Mouse (Mus musculus) intestine, postnatal 0 days (tissue): ENCODE measurements at regions not wholly inside any gene's neighbourhood (a gene's known extent, or its start where the extent isn't known, plus 50 kb on each side); places are given as distances from the start of the nearest gene placed in this dataset.

Source experiments
- ATAC-seq: fragments of 200-750 bp; cut with Nextera tagmentation; 2 replicates; pipeline ENCODE4 v1.8.0; 2017; ENCODE audit warnings: mild to moderate bottlenecking, moderate TSS enrichment, moderate library complexity
- H3K27ac ChIP-seq: fragments of 300-500 bp; sonication (generic); 2 replicates; pipeline ENCODE4 v1.5.1; 2014; ENCODE audit warnings: mild to moderate bottlenecking, low read depth, low read length, moderate library complexity
- H3K27me3 ChIP-seq: fragments of 300-500 bp; sonication (generic); replicated peaks from 2 replicates; pipeline ENCODE4 v1.6.1; 2014; ENCODE audit warnings: low read length, mixed read lengths; ENCODE audit not compliant: control insufficient read depth, insufficient read depth
- H3K36me3 ChIP-seq: fragments of 300-500 bp; sonication (generic); 2 replicates; pipeline ENCODE4 v1.6.1; 2014; ENCODE audit warnings: mild to moderate bottlenecking, moderate library complexity; ENCODE audit not compliant: control insufficient read depth, insufficient read depth
- H3K4me1 ChIP-seq: fragments of 300-500 bp; sonication (generic); replicated peaks from 2 replicates; pipeline ENCODE4 v1.6.1; 2014; ENCODE audit warnings: antibody characterized with exemption, low read length, mixed read lengths; ENCODE audit not compliant: control insufficient read depth, insufficient read depth
- H3K4me2 ChIP-seq: fragments of 300-500 bp; sonication (generic); replicated peaks from 2 replicates; pipeline ENCODE4 v1.6.1; 2014; ENCODE audit warnings: low read depth, mild to moderate bottlenecking, moderate library complexity
- H3K4me3 ChIP-seq: fragments of 300-500 bp; sonication (generic); 2 replicates; pipeline ENCODE4 v1.5.1; 2014; ENCODE audit warnings: low read depth, low read length
- H3K9ac ChIP-seq: fragments of 300-500 bp; sonication (generic); 2 replicates; pipeline ENCODE4 v1.6.1; 2014; ENCODE audit warnings: mild to moderate bottlenecking, low read depth, low read length
- H3K9me3 ChIP-seq: fragments of 300-500 bp; sonication (generic); 2 replicates; pipeline ENCODE4 v1.6.1; 2016; ENCODE audit warnings: mixed run types; ENCODE audit not compliant: control insufficient read depth
- CTCF ChIP-seq: sonication (generic); IDR thresholded peaks from 2 replicates; pipeline ENCODE4 v1.5.1; 2016; ENCODE audit warnings: low read depth, mild to moderate bottlenecking, control low read depth, antibody characterized with exemption, moderate library complexity
- WGBS: fragments of 180-500 bp; shearing (Covaris S2); extraction: QIAGEN DNeasy Blood & Tissue Kit; methylation state at CpG from one replicate; pipeline ENCODE4 v1.1.7; 2014; 5-methylcytosine and 5-hydroxymethylcytosine counted together

DNA sequence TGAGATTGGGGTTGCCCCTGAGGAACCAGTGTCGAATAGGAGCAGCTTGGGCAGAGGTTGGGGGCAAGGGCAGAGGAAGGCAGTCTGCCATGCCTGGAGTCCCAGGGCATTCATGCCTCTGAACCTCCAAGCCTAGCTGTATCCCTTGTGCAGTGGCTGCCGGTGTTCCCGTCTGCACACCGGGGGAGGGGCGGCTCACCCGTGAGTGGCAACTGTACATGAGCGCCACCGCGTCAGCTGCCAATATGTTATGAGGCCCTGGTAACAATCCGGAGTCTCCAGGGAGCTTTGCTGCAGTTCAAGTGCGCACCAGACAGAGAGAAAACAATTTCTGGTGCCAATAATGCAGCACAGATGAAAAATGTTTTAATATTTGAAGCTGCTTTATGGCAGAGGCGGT, 198.4 kb downstream of the Tshz3 start:
- Histone ChIP-seq H3K27me3 (no peaks in the 10 kb centered on the region), H3K9me3 (no peaks in the 10 kb centered on the region), H3K4me1 (no peaks in the 10 kb centered on the region), H3K27ac (no peak overlapping the region), H3K4me3 (no peak overlapping the region), H3K36me3 (no peaks in the 10 kb centered on the region), H3K9ac (no peak overlapping the region), H3K4me2 (no peak overlapping the region)
- 66% methylated on average over 12 of the region's 12 CpGs for WGBS
- ATAC-seq: no peak
- TF ChIP-seq CTCF: no peak

DNA sequence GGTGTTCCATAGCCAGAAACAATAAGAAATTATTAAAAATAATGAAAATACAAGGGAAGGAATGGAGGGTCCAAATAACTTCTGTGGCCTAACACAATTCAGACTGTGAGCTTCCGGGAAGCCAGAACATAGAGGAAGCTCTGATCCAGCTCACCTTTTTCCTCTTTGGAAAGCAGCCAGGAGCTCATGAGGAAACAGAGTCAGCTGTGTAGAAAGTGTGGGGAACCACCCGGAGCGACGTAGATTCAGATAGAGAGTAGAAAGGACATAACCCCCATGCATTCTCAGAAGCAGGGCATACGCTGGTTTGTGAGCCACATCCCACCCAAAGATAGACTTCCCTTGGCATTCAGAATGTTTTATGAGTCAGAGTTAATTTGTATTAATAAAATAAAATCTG, 203.6 kb downstream of the Tshz3 start:
- TF ChIP-seq CTCF: no peak
- Histone ChIP-seq H3K4me3 (no peak overlapping the region), H3K4me1 (no peaks in the 10 kb centered on the region), H3K4me2 (no peak overlapping the region), H3K9me3 (no peaks in the 10 kb centered on the region), H3K36me3 (no peaks in the 10 kb centered on the region), H3K27me3 (no peaks in the 10 kb centered on the region), H3K9ac (no peak overlapping the region), H3K27ac (no peak overlapping the region)
- 71% methylated on average over 5 of the region's 5 CpGs for WGBS
- ATAC-seq: no peak

DNA sequence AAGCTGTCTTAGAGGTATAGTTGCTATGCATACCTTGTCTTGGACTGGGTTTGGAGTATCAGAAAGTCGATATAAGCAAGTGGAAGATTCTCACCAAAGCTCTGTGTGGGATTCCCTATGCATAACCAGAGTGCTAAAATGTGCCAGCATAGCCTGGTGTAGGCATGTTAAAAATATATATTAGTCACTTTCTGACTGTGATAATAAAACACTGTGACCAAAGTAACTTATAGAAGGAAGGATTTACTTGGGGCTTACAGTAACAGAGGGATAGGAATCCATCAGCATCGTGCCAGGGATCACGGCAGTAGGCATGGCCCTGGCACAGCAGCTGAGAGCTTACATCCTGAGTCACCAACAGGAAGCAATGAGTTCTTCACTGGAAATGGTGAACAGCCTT, 215.4 kb downstream of the Tshz3 start:
- 83% methylated on average over 3 of the region's 3 CpGs for WGBS
- TF ChIP-seq CTCF: no peak
- Histone ChIP-seq H3K27me3 (no peaks in the 10 kb centered on the region), H3K4me2 (no peak overlapping the region), H3K27ac (no peak overlapping the region), H3K4me1 (no peaks in the 10 kb centered on the region), H3K4me3 (no peak overlapping the region), H3K9ac (no peak overlapping the region), H3K36me3 (no peaks in the 10 kb centered on the region), H3K9me3 (no peaks in the 10 kb centered on the region)
- no peak for ATAC-seq

DNA sequence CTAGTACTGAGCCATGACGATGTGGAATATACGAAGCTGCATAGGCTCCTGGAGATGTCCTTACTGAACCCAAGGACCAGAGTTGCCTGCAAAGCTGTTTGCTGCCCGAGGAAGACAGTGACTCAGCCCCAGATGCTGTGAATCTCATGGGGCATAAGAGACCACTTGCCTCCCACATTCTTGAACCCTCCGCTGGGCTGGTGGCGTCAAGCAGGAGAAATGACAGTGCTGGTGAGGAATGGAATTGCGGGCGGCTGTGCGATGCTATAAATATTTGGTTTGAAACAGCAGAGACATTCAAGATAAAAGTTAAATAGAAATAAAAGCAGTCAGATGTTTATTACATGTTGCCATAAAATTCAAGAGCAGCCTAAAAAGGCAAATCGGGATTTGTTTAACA, 216.3 kb downstream of the Tshz3 start:
- H3K36me3 ChIP-seq: no peaks in the 10 kb centered on the region
- no peak for ATAC-seq
- TF ChIP-seq CTCF: no peak
- H3K27me3 ChIP-seq: no peaks in the 10 kb centered on the region
- no peaks in the 10 kb centered on the region for H3K4me1 ChIP-seq
- H3K4me3 ChIP-seq: no peak overlapping the region
- H3K9ac ChIP-seq: no peak overlapping the region
- WGBS: 55% methylated on average over 9 of the region's 9 CpGs
- no peak overlapping the region for H3K4me2 ChIP-seq
- no peaks in the 10 kb centered on the region for H3K9me3 ChIP-seq
- H3K27ac ChIP-seq: no peak overlapping the region

DNA sequence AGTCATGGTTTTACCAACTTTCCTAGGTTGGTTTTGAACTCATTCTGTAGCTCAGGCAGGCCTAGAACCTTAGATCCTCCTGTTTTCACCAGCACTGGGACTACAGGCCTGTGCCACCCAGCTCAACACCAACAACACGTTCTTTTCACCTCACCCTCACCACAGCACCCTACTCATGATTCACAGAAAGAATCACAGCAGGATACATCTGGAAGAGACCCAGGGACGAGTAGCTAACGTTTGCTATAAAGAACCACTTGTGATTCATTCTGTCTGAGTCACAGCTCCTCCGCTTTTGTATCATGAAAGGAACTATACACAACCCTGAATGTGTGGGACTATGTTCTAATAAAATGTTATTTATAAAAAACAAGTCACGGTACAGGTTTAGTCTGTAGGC, 217.3 kb downstream of the Tshz3 start:
- H3K36me3 ChIP-seq: no peaks in the 10 kb centered on the region
- no peaks in the 10 kb centered on the region for H3K9me3 ChIP-seq
- no peak overlapping the region for H3K4me2 ChIP-seq
- no peak for ATAC-seq
- WGBS: 66% methylated on average over 5 of the region's 5 CpGs
- H3K27me3 ChIP-seq: no peaks in the 10 kb centered on the region
- no peak for TF ChIP-seq CTCF
- H3K4me1 ChIP-seq: no peaks in the 10 kb centered on the region
- no peak overlapping the region for H3K4me3 ChIP-seq
- no peak overlapping the region for H3K27ac ChIP-seq
- no peak overlapping the region for H3K9ac ChIP-seq

DNA sequence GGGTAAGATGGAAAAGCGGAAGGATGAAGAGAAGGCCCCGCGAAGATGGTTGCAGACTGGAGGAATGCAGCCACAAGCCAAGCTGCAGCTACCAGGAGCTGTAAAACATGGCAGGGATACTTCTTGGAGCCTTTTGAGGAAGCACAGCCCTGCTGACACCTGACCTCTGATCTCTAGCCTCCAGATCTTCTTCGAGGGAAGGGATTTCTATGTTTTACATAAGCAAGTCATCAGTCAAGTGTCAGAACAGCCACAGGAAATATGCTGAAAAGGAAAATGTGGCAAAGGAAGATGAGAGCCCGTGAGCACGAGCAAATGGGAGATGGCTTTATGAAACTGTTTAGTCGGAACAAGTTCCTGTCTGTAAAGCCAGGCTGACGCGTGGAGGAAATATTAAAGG, 219.1 kb downstream of the Tshz3 start:
- WGBS: 54% methylated on average over 9 of the region's 9 CpGs
- H3K36me3 ChIP-seq: no peaks in the 10 kb centered on the region
- H3K4me2 ChIP-seq: no peak overlapping the region
- TF ChIP-seq CTCF: no peak
- H3K27me3 ChIP-seq: no peaks in the 10 kb centered on the region
- no peak overlapping the region for H3K27ac ChIP-seq
- H3K9ac ChIP-seq: no peak overlapping the region
- H3K9me3 ChIP-seq: no peaks in the 10 kb centered on the region
- H3K4me1 ChIP-seq: no peaks in the 10 kb centered on the region
- H3K4me3 ChIP-seq: no peak overlapping the region
- no peak for ATAC-seq

DNA sequence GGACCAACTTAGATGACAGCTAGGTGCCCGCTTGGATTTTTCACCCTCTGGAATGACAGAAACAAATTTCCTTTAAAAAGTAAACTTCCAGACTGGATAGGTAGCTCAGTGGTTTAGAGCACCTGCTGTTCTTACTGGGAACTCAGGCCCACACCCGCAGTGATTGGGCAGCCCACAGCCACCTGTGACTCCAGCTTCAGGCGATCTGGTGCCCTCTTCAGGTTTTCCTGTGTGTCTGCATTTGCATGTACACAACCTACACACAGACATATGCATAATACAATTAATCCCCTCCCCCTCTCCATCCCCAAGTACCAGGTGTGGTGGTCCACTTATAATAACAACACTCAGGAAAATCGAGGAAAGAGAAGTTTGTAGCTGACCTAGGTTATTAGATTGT, 221.5 kb downstream of the Tshz3 start:
- TF ChIP-seq CTCF: peak; percentile 19; the same call in 1 of the 2 replicates
- Histone ChIP-seq H3K27me3 (no peaks in the 10 kb centered on the region), H3K4me2 (no peak overlapping the region), H3K27ac (no peak overlapping the region), H3K9ac (no peak overlapping the region), H3K9me3 (no peaks in the 10 kb centered on the region), H3K4me1 (no peaks in the 10 kb centered on the region), H3K4me3 (no peak overlapping the region), H3K36me3 (no peaks in the 10 kb centered on the region)
- 78% methylated on average over 4 of the region's 4 CpGs for WGBS
- ATAC-seq: no peak
